Mouse (Mus musculus) gastrocnemius, postnatal 25 days (tissue): ENCODE measurements around the gene Kcnn3. TPM values are rescaled to one million over a fixed set of nuclear protein-coding genes. Genes with fewer than 3 reads are reported as not detected.
A peak's percentile ranks its signal among the peaks of the same experiment; 100 is the strongest.

Experiments
- DNase-seq: peaks from one replicate; pipeline ENCODE4 v3.0.0; 2022
- long read RNA-seq, 2 experiments: library from polyadenylated mRNA; stranded (forward); transcript quantifications; one replicate each; pipeline ENCODE4 v2.0.0; 2021
- total RNA-seq, 2 experiments: library from RNA; stranded (reverse); gene quantifications; 1 replicate in 1 of 2; 2 replicates in 1 of 2; pipeline ENCODE4 v1.2.3; 2021

Gene Kcnn3
- total RNA-seq: 1 to 10 TPM; 2.5 to 5.8 TPM
- long read RNA-seq, experiment 1: 0 reads
- long read RNA-seq, experiment 2: 0 reads

DNA sequence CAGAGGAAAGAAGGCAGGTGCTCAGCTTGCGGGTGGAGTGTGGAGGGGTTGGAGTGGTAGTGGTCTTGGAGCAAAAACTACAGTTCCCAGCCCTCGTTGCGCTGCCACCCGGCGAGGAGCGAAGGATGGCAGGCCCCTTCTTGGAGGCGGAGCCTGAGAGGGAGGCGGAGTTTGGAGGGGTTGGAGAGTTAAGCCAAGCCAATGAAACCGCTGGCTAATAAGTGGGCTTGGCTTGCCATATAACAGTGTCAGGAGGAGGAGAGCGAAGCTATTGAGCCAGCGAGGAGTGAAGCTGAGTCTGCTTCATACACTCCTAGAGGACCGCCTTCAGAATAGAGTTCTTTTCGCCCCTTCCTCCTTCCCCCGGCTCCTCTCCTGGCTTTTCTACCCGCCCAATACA lies at the start of gene Kcnn3:
TSS of gene Kcnn3 (plus strand) at position 271 of the 400 bp plus-strand sequence.
- peak; percentile 85 for DNase-seq

DNA sequence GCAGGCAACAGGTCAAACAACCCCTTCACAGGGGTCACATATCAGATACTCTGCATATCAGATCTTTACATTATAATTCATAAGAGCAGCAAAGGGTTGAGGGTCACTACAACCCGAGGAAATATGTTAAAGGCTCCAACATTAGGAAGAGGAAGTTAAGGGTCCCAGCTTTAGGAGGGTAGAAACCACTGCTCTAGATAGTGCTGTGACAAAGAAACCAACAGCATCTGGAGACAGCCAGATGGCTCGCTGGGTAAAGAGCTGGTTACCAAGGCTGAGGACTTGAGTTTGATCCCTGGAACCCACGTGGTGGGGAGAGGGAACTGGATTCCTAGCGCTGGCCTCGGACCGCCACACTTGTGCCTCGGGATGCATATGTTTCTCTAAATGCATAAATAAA lies 47.7 kb upstream of the Kcnn3 start:
- DNase-seq: no peak

- DNase-seq: no peak
Measured at GRCm38 (mm10) chr3:89473838-89474237, 46.1 kb upstream of the Kcnn3 start.

DNA sequence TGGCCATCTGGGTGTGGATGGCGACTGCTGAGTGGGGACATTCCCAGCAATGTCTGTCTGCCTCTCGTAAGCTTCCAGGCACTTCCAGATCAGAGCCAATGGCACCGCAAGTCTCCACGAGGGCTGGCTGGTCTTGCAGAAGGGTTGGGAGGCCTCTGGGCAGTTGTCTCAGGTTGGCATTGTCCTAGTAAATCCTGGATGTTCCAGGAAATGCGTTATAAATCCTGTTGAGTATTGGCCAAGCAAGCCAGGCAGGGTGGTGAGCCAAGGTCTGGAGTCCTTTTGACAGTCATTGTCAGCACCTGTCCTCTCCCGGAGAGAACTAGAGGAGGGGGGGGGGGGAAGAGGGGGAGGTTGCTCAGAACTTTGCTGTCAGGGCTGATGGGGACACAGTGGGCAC lies 40.9 kb upstream of the Kcnn3 start:
- DNase-seq: no peak

DNA sequence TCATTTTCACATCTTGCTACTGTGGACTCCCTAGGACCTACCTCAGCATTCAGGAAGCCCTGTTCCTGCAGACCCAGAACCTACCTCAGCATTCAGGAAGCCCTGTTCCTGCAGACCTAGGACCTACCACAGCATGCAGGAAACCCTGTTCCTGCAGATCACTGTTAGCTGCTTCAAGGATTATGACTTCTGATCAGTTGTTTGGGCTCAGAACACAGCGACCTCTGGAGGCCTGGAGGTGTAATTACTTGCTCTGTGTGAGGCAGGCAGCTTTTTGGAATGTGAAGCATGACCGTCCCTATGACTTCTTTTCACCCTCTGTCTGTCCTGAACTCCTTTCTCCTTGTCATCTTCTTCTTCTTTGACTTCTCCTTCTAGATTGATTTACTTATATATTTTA lies 38.5 kb upstream of the Kcnn3 start:
- no peak for DNase-seq

DNA sequence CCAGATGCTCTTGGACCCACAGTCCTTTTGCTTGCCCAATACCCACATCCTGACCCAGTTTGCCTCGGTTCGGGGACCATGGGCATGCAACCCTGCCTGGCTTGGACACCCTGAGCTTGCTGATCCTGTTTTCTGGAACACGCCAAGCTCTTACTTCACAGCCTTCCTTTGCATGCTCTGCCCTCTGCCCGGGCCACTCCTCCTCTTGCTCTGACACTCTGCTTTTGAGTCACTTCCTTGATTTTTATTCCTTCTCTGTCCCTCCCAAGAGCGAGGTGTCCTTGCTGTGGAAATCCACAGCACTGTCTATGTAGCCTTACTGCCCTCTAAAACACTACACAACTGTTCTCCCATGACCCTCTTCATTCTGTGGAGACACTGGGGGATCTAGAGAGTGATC lies 37.7 kb upstream of the Kcnn3 start:
- DNase-seq: no peak

GRCm38 (mm10) chr3:89484766-89485524 lies 35.0 kb upstream of the Kcnn3 start:
- DNase-seq: peak; percentile 69

GRCm38 (mm10) chr3:89486111-89486510 lies 33.9 kb upstream of the Kcnn3 start:
- DNase-seq: no peak

DNA sequence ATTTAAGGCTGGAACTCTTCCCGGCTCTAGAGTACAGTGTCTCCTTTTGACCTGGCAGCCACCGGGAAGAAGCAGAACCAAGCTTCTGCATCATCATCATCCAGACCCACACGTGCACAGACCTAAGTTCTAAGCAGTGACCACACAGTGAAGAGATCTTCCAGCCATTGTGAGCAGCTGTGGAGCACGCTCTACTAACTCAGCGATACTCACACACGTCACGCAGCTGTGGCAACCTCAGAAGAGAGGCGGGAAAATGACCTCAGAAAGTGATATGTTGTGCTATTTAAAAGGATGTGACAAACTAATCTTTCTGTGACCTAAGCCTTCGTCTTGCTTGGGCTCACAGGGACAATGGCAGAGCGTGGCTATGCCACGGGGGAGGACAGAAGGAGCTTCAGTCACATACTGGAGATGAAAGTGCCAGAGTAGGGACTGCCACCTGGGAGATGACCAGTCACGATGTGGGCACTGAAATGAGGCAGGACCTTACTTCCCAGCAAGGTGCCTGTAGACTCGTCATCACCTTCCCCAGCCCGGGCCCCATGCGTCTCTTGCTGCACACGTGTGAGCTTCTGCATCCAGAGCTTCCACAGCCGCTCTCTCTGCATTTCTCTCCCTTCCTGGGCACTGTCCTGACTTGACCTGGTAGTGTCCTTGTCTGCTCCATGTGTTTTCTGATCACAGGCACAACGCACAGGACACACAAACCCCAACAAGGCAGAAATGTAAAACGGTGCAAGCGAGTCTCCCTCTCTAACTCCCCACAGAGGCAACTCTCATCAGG lies 32.9 kb upstream of the Kcnn3 start:
- no peak for DNase-seq

DNA sequence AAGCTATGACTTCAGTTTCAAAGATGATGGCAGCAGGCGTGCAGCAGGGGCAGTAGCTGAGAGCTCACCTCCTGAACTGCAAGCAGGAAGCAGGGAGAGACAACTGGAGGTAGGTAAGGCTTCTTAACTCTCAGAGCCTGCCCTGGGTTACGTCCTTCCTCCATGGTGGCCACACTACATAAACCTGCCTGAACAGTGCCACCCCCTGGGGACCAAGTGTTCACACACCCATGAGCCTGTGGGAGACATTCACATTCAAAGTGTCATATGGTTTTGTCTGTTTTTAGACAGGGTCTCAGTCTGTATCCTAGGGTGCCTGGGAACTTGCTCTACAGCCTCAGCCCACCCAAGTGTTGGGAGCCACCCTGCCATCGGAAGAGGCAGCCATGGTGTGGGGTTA lies 29.2 kb upstream of the Kcnn3 start:
- no peak for DNase-seq

DNA sequence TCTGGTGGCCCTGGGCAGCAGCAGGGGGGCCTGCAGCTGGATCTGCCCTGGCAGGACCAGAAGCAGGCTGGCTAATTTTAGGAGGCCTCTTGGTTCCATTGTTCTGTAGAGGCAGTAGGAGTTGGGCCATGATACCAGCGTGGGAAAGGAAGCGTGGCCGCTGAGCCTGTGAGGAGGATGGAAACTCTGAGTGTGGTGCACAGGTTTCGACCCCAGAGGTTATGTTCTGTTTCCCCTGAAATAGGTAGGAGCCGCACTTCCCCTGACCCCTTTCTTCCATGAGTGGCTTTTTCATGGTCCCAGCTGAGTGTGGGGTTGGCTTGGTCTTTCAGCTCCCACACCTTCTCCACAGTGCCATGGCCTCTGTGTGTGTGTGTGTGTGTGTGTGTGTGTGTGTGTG lies 28.4 kb upstream of the Kcnn3 start:
- DNase-seq: no peak

- no peak for DNase-seq
Measured at GRCm38 (mm10) chr3:89492701-89493151, 27.2 kb upstream of the Kcnn3 start.

- no peak for DNase-seq
Measured at GRCm38 (mm10) chr3:89494630-89495029, 25.3 kb upstream of the Kcnn3 start.

DNA sequence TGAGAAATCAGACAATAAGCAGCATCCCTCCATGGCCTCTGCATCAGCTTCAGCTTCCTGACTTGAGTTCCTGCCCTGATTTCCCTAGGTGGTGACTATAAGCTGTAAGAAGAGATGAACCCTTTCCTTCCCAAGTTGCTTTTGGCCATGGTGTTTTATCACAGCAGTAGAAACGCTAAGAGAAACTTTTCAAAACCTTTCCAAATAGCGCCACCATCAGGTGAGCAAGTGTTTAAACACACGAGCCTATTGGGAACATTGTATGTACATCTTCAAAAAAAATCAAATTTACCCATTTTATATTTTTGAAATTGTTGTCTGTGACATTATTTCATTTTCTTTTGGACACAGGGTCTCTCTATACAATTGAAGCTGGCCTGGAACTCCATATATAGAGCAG lies 23.6 kb upstream of the Kcnn3 start:
- DNase-seq: no peak

GRCm38 (mm10) chr3:89499696-89500095 lies 20.3 kb upstream of the Kcnn3 start:
- DNase-seq: no peak

- DNase-seq: no peak
Measured at GRCm38 (mm10) chr3:89501486-89501885, 18.5 kb upstream of the Kcnn3 start.

DNA sequence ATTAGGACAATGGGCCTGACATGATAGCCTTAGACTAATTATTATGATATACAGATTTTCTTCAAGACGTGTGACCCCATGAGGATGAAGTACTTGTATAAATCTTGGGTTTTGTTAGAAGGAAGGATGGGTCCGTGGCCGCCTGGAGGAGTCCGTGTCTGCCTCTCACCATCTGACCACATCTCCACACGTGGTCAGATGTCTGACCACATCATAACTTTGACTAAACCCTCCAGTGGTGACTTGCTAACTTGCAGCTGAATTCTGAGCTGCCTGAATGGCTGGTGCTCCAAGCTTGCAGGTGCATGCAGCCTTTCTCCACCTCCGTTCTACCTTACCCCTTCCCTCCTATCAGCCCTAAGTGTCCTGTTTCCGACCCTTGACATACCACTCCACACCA lies 17.4 kb upstream of the Kcnn3 start:
- no peak for DNase-seq

- DNase-seq: no peak
Measured at GRCm38 (mm10) chr3:89508041-89508440, 11.9 kb upstream of the Kcnn3 start.

DNA sequence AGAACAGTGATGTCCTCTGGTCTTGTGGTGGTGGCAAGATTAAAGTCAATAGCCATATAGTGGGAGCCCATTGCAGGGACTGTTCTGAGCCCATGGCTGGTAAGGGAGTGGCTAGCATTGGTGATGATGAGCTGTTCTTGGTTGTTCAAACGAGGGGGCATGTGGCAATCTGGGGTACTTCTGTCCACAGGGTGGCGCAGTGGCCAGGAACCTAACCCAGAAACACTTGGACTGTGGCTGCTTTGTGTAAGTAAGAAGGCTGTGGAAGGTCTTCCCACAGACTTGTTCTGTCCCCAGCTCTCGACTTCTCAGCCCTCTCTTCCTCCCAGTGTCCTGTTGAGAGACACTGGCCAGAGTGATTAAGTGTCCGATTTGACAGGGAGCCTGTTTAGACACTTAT lies 9.0 kb upstream of the Kcnn3 start:
- DNase-seq: no peak

DNA sequence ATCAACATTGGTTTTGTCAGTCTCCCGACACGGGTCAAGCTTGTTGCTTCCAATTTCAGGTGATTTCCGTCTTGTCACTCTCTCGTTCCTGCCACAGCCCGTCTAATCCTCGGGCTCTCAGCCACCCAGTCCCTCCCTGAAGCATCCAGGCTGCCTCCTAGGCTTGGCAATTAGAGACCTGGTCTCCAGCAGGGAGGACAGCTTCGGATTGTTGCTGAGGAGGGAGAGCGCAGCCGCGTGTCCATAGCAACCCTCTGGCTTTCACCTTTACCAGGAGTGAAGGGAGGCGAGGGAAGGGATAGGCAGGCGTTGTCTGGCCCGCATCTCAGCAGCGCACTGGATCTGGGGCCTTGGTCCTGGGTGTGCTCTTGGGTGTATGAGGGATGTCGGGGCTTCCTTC lies 8.6 kb upstream of the Kcnn3 start:
- DNase-seq: no peak

GRCm38 (mm10) chr3:89512225-89512624 lies 7.7 kb upstream of the Kcnn3 start:
- no peak for DNase-seq

GRCm38 (mm10) chr3:89515444-89515843 lies 4.5 kb upstream of the Kcnn3 start:
- DNase-seq: no peak

DNA sequence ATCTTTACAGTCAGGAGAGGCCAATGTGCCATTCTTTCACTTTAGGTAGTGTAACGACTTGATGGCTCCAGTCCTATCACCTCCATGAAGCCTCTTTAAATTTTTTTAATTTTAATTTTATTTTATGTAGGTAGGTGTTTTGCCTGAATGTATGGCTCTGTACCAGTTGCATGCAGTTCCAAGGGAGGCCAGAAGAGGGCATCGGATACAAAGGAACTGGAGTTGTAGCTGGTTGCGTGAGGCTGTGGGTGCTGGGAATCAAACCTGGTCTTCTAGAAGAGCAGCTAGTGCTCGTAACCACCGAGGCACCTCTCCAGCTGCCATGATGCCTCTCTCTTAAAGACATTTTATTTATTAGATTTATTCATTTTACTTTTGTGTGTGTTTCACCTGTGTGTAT lies 3.6 kb upstream of the Kcnn3 start:
- DNase-seq: no peak
